Mouse (Mus musculus): ENCODE data around the gene Foxi2. TPM values are rescaled to one million over a fixed set of nuclear protein-coding genes. Genes with fewer than 3 reads are reported as not detected.

Gene Foxi2
- not detected in 2 replicates for polyA plus RNA-seq (2015; fragmentation: Nextera tagmentation; extraction: Ambion mirVana)

DNA sequence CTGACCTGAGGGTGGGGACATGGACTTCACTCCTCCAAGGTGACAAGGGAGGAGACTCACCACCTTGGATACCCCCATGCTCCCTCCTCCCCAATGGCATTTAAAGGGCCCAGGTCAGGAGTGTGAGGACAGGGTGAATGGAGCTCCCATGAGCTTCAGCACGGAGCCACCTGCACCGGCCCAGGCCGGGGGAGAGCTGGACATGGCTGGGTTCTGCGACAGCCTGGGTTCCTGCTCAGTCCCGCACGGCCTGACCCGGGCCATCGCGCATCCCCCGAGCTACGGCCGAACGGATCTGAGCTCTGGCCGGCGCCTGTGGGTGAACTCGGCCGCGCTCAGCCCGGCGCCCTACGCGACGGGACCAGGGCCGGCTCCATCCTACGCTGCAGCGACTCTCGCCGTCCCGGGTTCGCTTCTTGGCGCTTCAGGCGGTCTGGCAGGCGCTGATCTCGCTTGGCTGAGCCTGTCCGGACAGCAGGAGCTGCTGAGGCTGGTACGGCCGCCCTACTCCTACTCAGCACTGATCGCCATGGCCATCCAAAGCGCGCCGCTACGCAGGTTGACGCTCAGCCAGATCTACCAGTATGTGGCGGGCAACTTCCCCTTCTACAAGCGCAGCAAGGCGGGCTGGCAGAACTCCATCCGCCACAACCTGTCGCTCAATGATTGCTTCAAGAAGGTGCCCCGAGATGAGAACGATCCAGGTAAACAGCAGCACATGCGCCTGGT is at the start of gene Foxi2:
Gene Foxi2 (plus strand): TSS at position 72 of the 729 bp plus-strand sequence.
- Histone ChIP-seq H3K4me1 (ENCODE audit: control insufficient read depth, insufficient read depth, low read length) (peaks cover 8% of the 10 kb centered on the region; the same call in 1 of the 2 replicates), H3K27me3 (ENCODE audit: control insufficient read depth, insufficient read depth, low read depth, low read length) (peaks cover 42% of the 10 kb centered on the region), H3K9me3 (replicated peaks; ENCODE audit: control insufficient read depth, low read length, poor library complexity, severe bottlenecking) (no peaks in the 10 kb centered on the region), H3K9ac (ENCODE audit: low read depth, low read length) (peak within 1 kb of the TSS; percentile 57), H3K27ac (ENCODE audit: low read length) (no peak within 1 kb of the TSS), H3K4me2 (ENCODE audit: low read length) (peak within 1 kb of the TSS; percentile 56), H3K36me3 (ENCODE audit: control insufficient read depth, insufficient read depth, low read length) (no peaks in the 10 kb centered on the region), H3K4me3 (ENCODE audit: low read depth, low read length) (peak within 1 kb of the TSS; percentile 35)
- 2% methylated on average over 51 of the region's 51 CpGs for WGBS
- no peak for ATAC-seq

DNA sequence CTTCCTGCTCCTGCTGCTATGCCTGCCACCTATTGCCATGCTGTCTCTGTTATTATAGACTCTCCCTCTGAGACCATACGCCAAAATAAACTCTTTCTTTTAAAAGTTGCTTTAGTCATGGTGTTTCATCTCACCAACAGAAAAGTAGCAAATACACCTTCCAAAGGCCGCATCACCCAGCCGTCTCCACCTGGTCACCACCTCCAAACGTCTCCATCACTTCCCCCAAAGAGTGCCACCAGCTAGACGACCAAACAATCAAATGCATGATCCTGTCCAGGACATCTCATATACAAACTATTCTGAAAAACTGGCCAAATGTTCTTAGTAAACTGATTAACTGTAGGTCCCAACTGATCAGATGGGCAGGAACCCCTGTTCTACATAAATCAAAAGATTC is 45.5 kb upstream of the Foxi2 start:
- Histone ChIP-seq H3K4me1 (ENCODE audit: control insufficient read depth, insufficient read depth, low read length) (peaks cover 3% of the 10 kb centered on the region; the same call in 1 of the 2 replicates), H3K4me3 (ENCODE audit: low read depth, low read length) (no peak overlapping the region), H3K27me3 (ENCODE audit: control insufficient read depth, insufficient read depth, low read depth, low read length) (no peaks in the 10 kb centered on the region), H3K9me3 (replicated peaks; ENCODE audit: control insufficient read depth, low read length, poor library complexity, severe bottlenecking) (no peaks in the 10 kb centered on the region), H3K4me2 (ENCODE audit: low read length) (no peak overlapping the region), H3K36me3 (ENCODE audit: control insufficient read depth, insufficient read depth, low read length) (no peaks in the 10 kb centered on the region), H3K27ac (ENCODE audit: low read length) (no peak overlapping the region), H3K9ac (ENCODE audit: low read depth, low read length) (no peak overlapping the region)
- 93% methylated on average over 5 of the region's 5 CpGs for WGBS
- ATAC-seq = no peak

DNA sequence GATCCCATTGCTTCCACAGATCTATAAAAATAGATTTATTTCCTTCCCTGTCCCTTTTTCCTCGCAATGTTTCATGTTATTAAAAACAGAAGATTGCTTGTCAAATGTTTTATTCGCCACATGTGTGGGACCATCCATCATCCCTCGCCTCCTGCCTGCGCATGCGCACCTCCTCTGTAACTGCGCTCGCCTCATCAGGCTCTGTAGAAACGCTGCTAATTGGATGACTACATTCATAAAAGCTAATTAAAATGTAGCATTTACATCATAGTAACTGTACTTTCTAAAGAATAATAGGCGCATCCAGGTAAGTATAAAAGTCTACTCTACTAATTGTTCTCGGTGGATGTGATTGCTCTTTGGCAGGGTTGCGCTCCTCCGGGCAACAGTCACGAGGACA is 34.1 kb upstream of the Foxi2 start:
- H3K9me3 ChIP-seq (replicated peaks; ENCODE audit: control insufficient read depth, low read length, poor library complexity, severe bottlenecking) = no peaks in the 10 kb centered on the region
- no peaks in the 10 kb centered on the region for H3K36me3 ChIP-seq (ENCODE audit: control insufficient read depth, insufficient read depth, low read length)
- H3K27me3 ChIP-seq (ENCODE audit: control insufficient read depth, insufficient read depth, low read depth, low read length) = no peaks in the 10 kb centered on the region
- no peaks in the 10 kb centered on the region for H3K4me1 ChIP-seq (ENCODE audit: control insufficient read depth, insufficient read depth, low read length)
- H3K9ac ChIP-seq (ENCODE audit: low read depth, low read length) = no peak overlapping the region
- no peak overlapping the region for H3K27ac ChIP-seq (ENCODE audit: low read length)
- no peak overlapping the region for H3K4me3 ChIP-seq (ENCODE audit: low read depth, low read length)
- H3K4me2 ChIP-seq (ENCODE audit: low read length) = no peak overlapping the region
- ATAC-seq = no peak
- 85% methylated on average over 13 of the region's 13 CpGs for WGBS

- H3K9me3 ChIP-seq (replicated peaks; ENCODE audit: control insufficient read depth, low read length, poor library complexity, severe bottlenecking) = no peaks in the 10 kb centered on the region
- no peaks in the 10 kb centered on the region for H3K36me3 ChIP-seq (ENCODE audit: control insufficient read depth, insufficient read depth, low read length)
- H3K9ac ChIP-seq (ENCODE audit: low read depth, low read length) = no peak overlapping the region
- H3K27me3 ChIP-seq (ENCODE audit: control insufficient read depth, insufficient read depth, low read depth, low read length) = no peaks in the 10 kb centered on the region
- no peak overlapping the region for H3K27ac ChIP-seq (ENCODE audit: low read length)
- no peaks in the 10 kb centered on the region for H3K4me1 ChIP-seq (ENCODE audit: control insufficient read depth, insufficient read depth, low read length)
- no peak overlapping the region for H3K4me3 ChIP-seq (ENCODE audit: low read depth, low read length)
- WGBS = 69% methylated on average over 5 of the region's 5 CpGs
- no peak for ATAC-seq
- no peak overlapping the region for H3K4me2 ChIP-seq (ENCODE audit: low read length)
Measured at GRCm38 (mm10) chr7:135376932-135377331, 33.2 kb upstream of the Foxi2 start.

GRCm38 (mm10) chr7:135378331-135378730 is 31.8 kb upstream of the Foxi2 start:
- Histone ChIP-seq H3K4me1 (ENCODE audit: control insufficient read depth, insufficient read depth, low read length) (no peaks in the 10 kb centered on the region), H3K36me3 (ENCODE audit: control insufficient read depth, insufficient read depth, low read length) (no peaks in the 10 kb centered on the region), H3K9me3 (replicated peaks; ENCODE audit: control insufficient read depth, low read length, poor library complexity, severe bottlenecking) (no peaks in the 10 kb centered on the region), H3K9ac (ENCODE audit: low read depth, low read length) (no peak overlapping the region), H3K4me2 (ENCODE audit: low read length) (no peak overlapping the region), H3K27ac (ENCODE audit: low read length) (no peak overlapping the region), H3K27me3 (ENCODE audit: control insufficient read depth, insufficient read depth, low read depth, low read length) (no peaks in the 10 kb centered on the region), H3K4me3 (ENCODE audit: low read depth, low read length) (no peak overlapping the region)
- 93% methylated on average over 5 of the region's 5 CpGs for WGBS
- ATAC-seq = no peak

DNA sequence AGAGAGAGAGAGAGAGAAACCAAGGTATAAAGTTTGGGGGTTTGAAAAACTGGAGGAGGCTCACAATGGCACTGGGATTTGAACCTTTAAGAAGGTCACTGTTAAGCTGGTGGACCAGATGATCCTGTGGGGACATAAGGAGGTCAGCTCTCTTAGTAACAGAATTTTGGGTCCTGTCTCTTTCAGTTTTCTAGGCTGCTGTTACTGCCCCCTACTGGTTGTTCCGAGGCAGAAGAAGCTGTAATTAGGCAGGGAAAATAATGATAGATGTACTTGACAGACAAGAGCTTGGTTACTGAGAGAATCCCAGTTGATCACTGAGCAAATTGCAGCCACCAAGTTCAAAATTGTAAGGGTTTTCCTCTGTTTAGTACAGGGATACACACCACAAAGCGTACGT is 21.1 kb upstream of the Foxi2 start:
- no peak overlapping the region for H3K9ac ChIP-seq (ENCODE audit: low read depth, low read length)
- H3K4me3 ChIP-seq (ENCODE audit: low read depth, low read length) = no peak overlapping the region
- H3K4me1 ChIP-seq (ENCODE audit: control insufficient read depth, insufficient read depth, low read length) = no peaks in the 10 kb centered on the region
- no peaks in the 10 kb centered on the region for H3K36me3 ChIP-seq (ENCODE audit: control insufficient read depth, insufficient read depth, low read length)
- WGBS = 61% methylated on average over 3 of the region's 3 CpGs
- H3K9me3 ChIP-seq (replicated peaks; ENCODE audit: control insufficient read depth, low read length, poor library complexity, severe bottlenecking) = no peaks in the 10 kb centered on the region
- H3K4me2 ChIP-seq (ENCODE audit: low read length) = no peak overlapping the region
- H3K27me3 ChIP-seq (ENCODE audit: control insufficient read depth, insufficient read depth, low read depth, low read length) = peaks cover 5% of the 10 kb centered on the region
- no peak for ATAC-seq
- no peak overlapping the region for H3K27ac ChIP-seq (ENCODE audit: low read length)

- no peak for ATAC-seq
- Histone ChIP-seq H3K9me3 (replicated peaks; ENCODE audit: control insufficient read depth, low read length, poor library complexity, severe bottlenecking) (no peaks in the 10 kb centered on the region), H3K36me3 (ENCODE audit: control insufficient read depth, insufficient read depth, low read length) (no peaks in the 10 kb centered on the region), H3K4me3 (ENCODE audit: low read depth, low read length) (no peak overlapping the region), H3K4me2 (ENCODE audit: low read length) (no peak overlapping the region), H3K9ac (ENCODE audit: low read depth, low read length) (no peak overlapping the region), H3K4me1 (ENCODE audit: control insufficient read depth, insufficient read depth, low read length) (0 out of 2 replicates have a peak, but pooled peaks cover under 1% of the 10 kb centered on the region), H3K27me3 (ENCODE audit: control insufficient read depth, insufficient read depth, low read depth, low read length) (peaks cover 8% of the 10 kb centered on the region), H3K27ac (ENCODE audit: low read length) (no peak overlapping the region)
- WGBS = 8% methylated on average over 5 of the region's 5 CpGs
Measured at GRCm38 (mm10) chr7:135392949-135393542, 17.1 kb upstream of the Foxi2 start.

GRCm38 (mm10) chr7:135394436-135394835 is 15.7 kb upstream of the Foxi2 start:
- H3K4me1 ChIP-seq (ENCODE audit: control insufficient read depth, insufficient read depth, low read length) = 0 out of 2 replicates have a peak, but pooled peaks cover 2% of the 10 kb centered on the region
- no peak overlapping the region for H3K27ac ChIP-seq (ENCODE audit: low read length)
- no peak overlapping the region for H3K4me2 ChIP-seq (ENCODE audit: low read length)
- peaks cover 5% of the 10 kb centered on the region for H3K27me3 ChIP-seq (ENCODE audit: control insufficient read depth, insufficient read depth, low read depth, low read length)
- H3K9me3 ChIP-seq (replicated peaks; ENCODE audit: control insufficient read depth, low read length, poor library complexity, severe bottlenecking) = no peaks in the 10 kb centered on the region
- WGBS = 79% methylated on average over 3 of the region's 3 CpGs
- H3K4me3 ChIP-seq (ENCODE audit: low read depth, low read length) = no peak overlapping the region
- H3K9ac ChIP-seq (ENCODE audit: low read depth, low read length) = no peak overlapping the region
- H3K36me3 ChIP-seq (ENCODE audit: control insufficient read depth, insufficient read depth, low read length) = no peaks in the 10 kb centered on the region
- no peak for ATAC-seq

- Histone ChIP-seq H3K27ac (ENCODE audit: low read length) (no peak overlapping the region), H3K27me3 (ENCODE audit: control insufficient read depth, insufficient read depth, low read depth, low read length) (peaks cover 5% of the 10 kb centered on the region), H3K9ac (ENCODE audit: low read depth, low read length) (no peak overlapping the region), H3K36me3 (ENCODE audit: control insufficient read depth, insufficient read depth, low read length) (no peaks in the 10 kb centered on the region), H3K4me2 (ENCODE audit: low read length) (no peak overlapping the region), H3K4me3 (ENCODE audit: low read depth, low read length) (no peak overlapping the region), H3K4me1 (ENCODE audit: control insufficient read depth, insufficient read depth, low read length) (0 out of 2 replicates have a peak, but pooled peaks cover 2% of the 10 kb centered on the region), H3K9me3 (replicated peaks; ENCODE audit: control insufficient read depth, low read length, poor library complexity, severe bottlenecking) (no peaks in the 10 kb centered on the region)
- no peak for ATAC-seq
Measured at GRCm38 (mm10) chr7:135395242-135395641, 14.9 kb upstream of the Foxi2 start.
